Mouse (Mus musculus) stomach, embryonic 16.5 days (tissue): ENCODE data around the gene Scml4. TPM values are rescaled to one million over a fixed set of nuclear protein-coding genes. Genes with fewer than 3 reads are reported as not detected.
A peak's percentile ranks its signal among the peaks of the same experiment; 100 is the strongest.

ENCODE experiments used
- ATAC-seq: fragments of 200-750 bp; cut with Nextera tagmentation; 2 replicates; pipeline ENCODE4 v1.8.0; 2017; ENCODE audit warnings: moderate number of reproducible peaks, moderate TSS enrichment; ENCODE audit not compliant: insufficient read depth, low FRiP score
- H3K27ac ChIP-seq: fragments of 300-500 bp; sonication (generic); 2 replicates; pipeline ENCODE4 v1.5.1; 2014; ENCODE audit warnings: low read length
- H3K27me3 ChIP-seq: fragments of 300-500 bp; sonication (generic); 2 replicates; pipeline ENCODE4 v1.6.1; 2014; ENCODE audit warnings: low read length, control low read depth, mixed read lengths; ENCODE audit not compliant: control insufficient read depth, insufficient read depth
- H3K36me3 ChIP-seq: fragments of 300-500 bp; sonication (generic); 2 replicates; pipeline ENCODE4 v1.6.1; 2014; ENCODE audit warnings: low read length; ENCODE audit not compliant: control insufficient read depth, insufficient read depth
- H3K4me1 ChIP-seq: fragments of 300-500 bp; sonication (generic); 2 replicates; pipeline ENCODE4 v1.6.1; 2014; ENCODE audit warnings: low read length, control low read depth, mixed read lengths; ENCODE audit not compliant: control insufficient read depth, insufficient read depth
- H3K4me2 ChIP-seq: fragments of 300-500 bp; sonication (generic); 2 replicates; pipeline ENCODE4 v1.6.1; 2014; ENCODE audit warnings: low read depth, low read length, mixed read lengths
- H3K4me3 ChIP-seq: fragments of 300-500 bp; sonication (generic); replicated peaks from 2 replicates; pipeline ENCODE4 v1.5.1; 2014; ENCODE audit warnings: mild to moderate bottlenecking, low read length
- H3K9ac ChIP-seq: fragments of 300-500 bp; sonication (generic); 2 replicates; pipeline ENCODE4 v1.6.1; 2014; ENCODE audit warnings: low read length
- H3K9me3 ChIP-seq: fragments of 300-500 bp; sonication (generic); replicated peaks from 2 replicates; pipeline ENCODE4 v1.6.1; 2016; ENCODE audit warnings: low read length, control low read depth; ENCODE audit not compliant: control insufficient read depth
- WGBS: fragments of 180-500 bp; shearing (Covaris S2); extraction: QIAGEN DNeasy Blood & Tissue Kit; methylation state at CpG from one replicate; pipeline ENCODE4 v1.1.7; 2014; 5-methylcytosine and 5-hydroxymethylcytosine counted together
- polyA plus RNA-seq: library from polyadenylated mRNA; unstranded; fragments of >200 nt; fragmentation: Nextera tagmentation; extraction: Ambion mirVana; gene quantifications from 2 replicates; pipeline ENCODE4 v1.2.1, GENCODE M21; 2015

The Scml4 gene
- polyA plus RNA-seq, 1 experiment from 2014 or later = 12.2 TPM

GRCm38 (mm10) chr10:42932862-42933480 is 72.8 kb downstream of the Scml4 start:
- WGBS = 71% methylated on average over 14 of the region's 14 CpGs
- Histone ChIP-seq H3K27me3 (no peaks in the 10 kb centered on the region), H3K27ac (no peak overlapping the region), H3K4me2 (no peak overlapping the region), H3K4me1 (peaks cover 11% of the 10 kb centered on the region), H3K36me3 (no peaks in the 10 kb centered on the region), H3K9ac (no peak overlapping the region), H3K4me3 (no peak overlapping the region), H3K9me3 (no peaks in the 10 kb centered on the region)
- no peak for ATAC-seq

GRCm38 (mm10) chr10:42934672-42935071 is 74.5 kb downstream of the Scml4 start:
- H3K4me3 ChIP-seq = no peak overlapping the region
- H3K4me2 ChIP-seq = no peak overlapping the region

GRCm38 (mm10) chr10:42936205-42936604 is 76.0 kb downstream of the Scml4 start:
- Histone ChIP-seq H3K27ac (no peak overlapping the region), H3K4me2 (no peak overlapping the region), H3K4me3 (no peak overlapping the region), H3K27me3 (no peaks in the 10 kb centered on the region), H3K9me3 (no peaks in the 10 kb centered on the region), H3K36me3 (no peaks in the 10 kb centered on the region), H3K4me1 (peaks cover 21% of the 10 kb centered on the region), H3K9ac (no peak overlapping the region)
- ATAC-seq = no peak

More at GRCm38 (mm10) chr10:42934672-42935071, 74.5 kb downstream of the Scml4 start:
- no peak overlapping the region for H3K27ac ChIP-seq
- H3K9ac ChIP-seq = no peak overlapping the region
- no peaks in the 10 kb centered on the region for H3K36me3 ChIP-seq
- WGBS = 39% methylated on average over 8 of the region's 8 CpGs
- H3K27me3 ChIP-seq = no peaks in the 10 kb centered on the region
- no peak; the same call in 1 of the 2 replicates for ATAC-seq
- H3K4me1 ChIP-seq = peaks cover 13% of the 10 kb centered on the region
- no peaks in the 10 kb centered on the region for H3K9me3 ChIP-seq

DNA sequence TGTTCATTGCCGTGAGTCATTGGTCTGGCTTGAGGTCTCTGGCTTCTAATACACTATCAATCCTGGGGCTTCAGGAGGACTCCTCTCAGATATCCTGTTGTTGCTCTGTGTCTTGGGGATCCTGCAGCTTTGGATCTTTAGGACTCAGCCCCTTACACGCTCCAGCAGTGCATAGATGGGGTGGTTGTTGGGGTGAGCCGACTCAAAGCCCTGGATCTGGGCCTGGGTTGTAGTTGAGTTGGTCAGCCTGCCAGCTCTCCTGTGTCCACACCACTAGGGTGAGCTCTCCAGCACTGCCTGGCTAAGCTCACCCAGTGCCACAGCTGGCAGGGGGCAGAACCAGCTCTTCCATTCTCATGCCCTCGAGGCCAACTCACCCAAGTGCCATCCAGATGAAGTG is 78.2 kb downstream of the Scml4 start:
- Histone ChIP-seq H3K9ac (no peak overlapping the region), H3K9me3 (no peaks in the 10 kb centered on the region), H3K4me1 (peaks cover 21% of the 10 kb centered on the region), H3K36me3 (no peaks in the 10 kb centered on the region), H3K4me2 (no peak overlapping the region), H3K27me3 (no peaks in the 10 kb centered on the region), H3K27ac (no peak overlapping the region), H3K4me3 (no peak overlapping the region)
- ATAC-seq = no peak
- 75% methylated on average over 4 of the region's 4 CpGs for WGBS

DNA sequence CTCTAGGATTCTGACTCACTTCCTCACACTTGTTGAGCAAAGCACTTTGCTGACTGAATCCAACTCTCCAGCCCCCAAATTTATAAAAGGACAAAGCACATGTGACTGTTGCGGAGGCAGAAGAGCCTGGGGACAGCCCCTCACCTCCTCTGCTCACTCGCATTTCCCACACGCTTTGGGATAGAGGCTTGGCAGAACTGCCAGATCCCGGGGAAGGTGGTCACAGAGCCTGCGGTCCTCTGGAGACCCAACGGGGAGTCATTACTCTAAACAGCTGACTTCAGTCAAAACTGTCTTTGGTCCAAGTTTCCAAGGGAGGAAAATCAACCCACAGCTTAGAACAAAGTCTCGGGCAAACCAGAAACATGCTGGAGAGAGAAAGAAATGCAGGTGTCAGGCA is 79.5 kb downstream of the Scml4 start:
- no peaks in the 10 kb centered on the region for H3K9me3 ChIP-seq
- no peak overlapping the region for H3K4me3 ChIP-seq
- no peak overlapping the region for H3K9ac ChIP-seq
- WGBS = 49% methylated on average over 7 of the region's 7 CpGs
- ATAC-seq = no peak
- H3K4me2 ChIP-seq = no peak overlapping the region; the same call in 1 of the 2 replicates
- H3K36me3 ChIP-seq = no peaks in the 10 kb centered on the region
- H3K4me1 ChIP-seq = peaks cover 19% of the 10 kb centered on the region
- H3K27me3 ChIP-seq = no peaks in the 10 kb centered on the region
- H3K27ac ChIP-seq = peak overlapping the region; percentile 86

- 61% methylated on average over 21 of the region's 21 CpGs for WGBS
- Histone ChIP-seq H3K9ac (peak overlapping the region; percentile 63), H3K9me3 (no peaks in the 10 kb centered on the region), H3K4me3 (peak overlapping the region; percentile 36), H3K27ac (peak overlapping the region; percentile 86), H3K4me1 (peaks cover 14% of the 10 kb centered on the region), H3K36me3 (no peaks in the 10 kb centered on the region), H3K27me3 (no peaks in the 10 kb centered on the region), H3K4me2 (peak overlapping the region; percentile 56)
- ATAC-seq = peak; percentile 81
Measured at GRCm38 (mm10) chr10:42940193-42941050, 80.3 kb downstream of the Scml4 start.

DNA sequence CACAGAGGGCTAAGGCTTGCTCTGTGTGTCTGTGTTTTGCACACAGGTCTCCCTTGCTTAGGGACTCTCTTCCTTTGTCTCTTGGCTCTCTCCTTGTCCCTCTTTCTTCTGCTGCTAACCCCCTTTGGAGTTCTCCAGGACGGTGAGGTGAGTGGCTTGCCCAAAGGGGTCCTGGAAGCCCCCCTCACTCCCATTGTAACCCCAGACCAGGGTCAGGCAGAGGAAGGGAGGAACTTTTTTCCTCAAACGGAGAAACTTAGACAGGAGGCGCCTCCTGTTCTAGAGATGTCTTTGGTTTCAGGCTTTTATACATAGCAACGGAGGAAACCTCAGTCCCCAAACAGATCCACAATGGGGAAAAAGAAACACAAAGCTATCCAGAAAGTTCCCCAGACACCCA is 81.1 kb downstream of the Scml4 start:
- Histone ChIP-seq H3K4me3 (peak overlapping the region; percentile 36), H3K27ac (peak overlapping the region; percentile 86), H3K9ac (peak overlapping the region; percentile 63), H3K4me2 (peak overlapping the region; percentile 56), H3K27me3 (no peaks in the 10 kb centered on the region), H3K4me1 (peaks cover 10% of the 10 kb centered on the region), H3K36me3 (no peaks in the 10 kb centered on the region), H3K9me3 (no peaks in the 10 kb centered on the region)
- ATAC-seq = no peak
- WGBS = 48% methylated on average over 4 of the region's 4 CpGs

DNA sequence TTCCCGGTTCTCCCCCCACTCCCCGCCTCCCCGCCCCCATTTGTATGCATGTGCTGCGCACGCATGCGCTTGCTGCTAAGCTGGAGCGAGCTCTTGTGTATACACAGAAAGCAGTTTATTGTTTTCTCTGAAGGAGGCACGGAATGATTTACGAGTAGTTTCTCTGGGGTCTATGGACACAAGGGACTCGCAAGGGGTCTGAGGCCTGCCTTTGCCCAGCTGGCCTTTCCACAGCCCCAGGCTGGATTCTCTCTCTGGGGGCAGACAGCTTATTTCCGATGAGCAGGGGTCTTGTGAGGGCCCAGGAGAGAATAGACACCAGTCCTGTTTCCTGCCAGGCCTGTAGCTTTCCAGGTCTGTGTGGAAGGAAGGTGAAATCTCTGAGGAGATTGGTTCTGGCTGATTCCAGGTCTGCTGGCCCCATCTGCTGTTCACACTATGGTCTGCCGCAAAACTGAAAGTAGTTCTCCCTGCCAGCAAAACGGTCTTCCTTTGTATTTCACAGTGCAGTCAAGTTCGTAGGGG is 81.6 kb downstream of the Scml4 start:
- Histone ChIP-seq H3K9ac (peak overlapping the region; percentile 63), H3K36me3 (no peaks in the 10 kb centered on the region), H3K4me2 (peak overlapping the region; percentile 56), H3K27ac (peak overlapping the region; percentile 86), H3K4me1 (peaks cover 10% of the 10 kb centered on the region), H3K27me3 (no peaks in the 10 kb centered on the region), H3K4me3 (peak overlapping the region; percentile 36), H3K9me3 (no peaks in the 10 kb centered on the region)
- 34% methylated on average over 14 of the region's 14 CpGs for WGBS
- peak; percentile 79; the same call in 1 of the 2 replicates for ATAC-seq

DNA sequence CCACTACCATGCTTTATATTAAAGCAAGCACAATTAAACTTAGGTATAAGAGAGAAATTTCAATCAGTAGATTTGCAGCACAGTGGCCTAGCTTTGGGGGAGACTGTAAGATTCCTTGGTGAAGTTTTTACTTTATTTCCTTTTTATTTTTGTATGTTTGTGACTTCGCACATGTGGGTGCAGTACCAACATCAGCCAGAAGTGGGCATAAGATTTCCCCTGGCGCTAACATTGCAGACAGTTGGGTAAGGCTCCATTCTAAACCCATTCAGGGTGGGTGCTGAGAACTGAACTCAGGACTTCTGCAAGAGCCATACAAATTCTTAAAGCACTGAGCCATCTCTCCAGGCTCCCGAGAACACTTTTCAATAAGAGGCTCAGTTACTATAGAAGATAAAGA is 82.1 kb downstream of the Scml4 start:
- H3K27ac ChIP-seq = no peak overlapping the region
- H3K4me2 ChIP-seq = peak overlapping the region; percentile 56

More for the DNA sequence above, 82.1 kb downstream of the Scml4 start:
- H3K9ac ChIP-seq = no peak overlapping the region
- no peaks in the 10 kb centered on the region for H3K9me3 ChIP-seq
- WGBS = 89% methylated on average over 3 of the region's 3 CpGs
- no peak for ATAC-seq
- H3K27me3 ChIP-seq = no peaks in the 10 kb centered on the region
- no peaks in the 10 kb centered on the region for H3K36me3 ChIP-seq
- H3K4me3 ChIP-seq = peak overlapping the region; percentile 36; the same call in 1 of the 2 replicates
- peaks cover 10% of the 10 kb centered on the region for H3K4me1 ChIP-seq
